Mouse (Mus musculus) embryonic facial prominence, embryonic 13.5 days (tissue): ENCODE data around the gene Churc1. TPM values are rescaled to one million over a fixed set of nuclear protein-coding genes. Genes with fewer than 3 reads are reported as not detected.
A peak's percentile ranks its signal among the peaks of the same experiment; 100 is the strongest.
"Not testable (repeated sequence)": the region's sequence is repeated elsewhere in the genome, so short reads cannot be mapped to it uniquely, and the experiment has no call there.

Experiments used
- ATAC-seq: fragments of 200-750 bp; cut with Nextera tagmentation; 2 replicates; pipeline ENCODE4 v1.8.0; 2017; ENCODE audit warnings: low read depth; ENCODE audit not compliant: insufficient number of reproducible peaks, insufficient read depth, low FRiP score, low TSS enrichment
- H3K27ac ChIP-seq: fragments of 300-500 bp; sonication (generic); 2 replicates; pipeline ENCODE4 v1.5.1; 2015; ENCODE audit warnings: moderate library complexity, mild to moderate bottlenecking, inconsistent platforms
- H3K27me3 ChIP-seq: fragments of 300-500 bp; sonication (generic); 2 replicates; pipeline ENCODE4 v1.6.1; 2015; ENCODE audit warnings: mild to moderate bottlenecking, inconsistent platforms
- H3K36me3 ChIP-seq: fragments of 300-500 bp; sonication (generic); 2 replicates; pipeline ENCODE4 v1.6.1; 2015; ENCODE audit warnings: mild to moderate bottlenecking, inconsistent platforms
- H3K4me1 ChIP-seq: fragments of 300-500 bp; sonication (generic); 2 replicates; pipeline ENCODE4 v1.6.1; 2015; ENCODE audit warnings: inconsistent platforms
- H3K4me2 ChIP-seq: fragments of 300-500 bp; sonication (generic); 2 replicates; pipeline ENCODE4 v1.6.1; 2015; ENCODE audit warnings: moderate library complexity, mild to moderate bottlenecking, inconsistent platforms
- H3K4me3 ChIP-seq: fragments of 300-500 bp; sonication (generic); 2 replicates; pipeline ENCODE4 v1.5.1; 2015; ENCODE audit warnings: mild to moderate bottlenecking, inconsistent platforms
- H3K9ac ChIP-seq: fragments of 300-500 bp; sonication (generic); 2 replicates; pipeline ENCODE4 v1.6.1; 2015; ENCODE audit warnings: mild to moderate bottlenecking, inconsistent platforms
- H3K9me3 ChIP-seq: fragments of 300-500 bp; sonication (generic); 2 replicates; pipeline ENCODE4 v1.6.1; 2016; ENCODE audit warnings: inconsistent platforms
- WGBS: fragments of 180-500 bp; shearing (Covaris S2); methylation state at CpG from one replicate; pipeline ENCODE4 v1.1.7; 2015; ENCODE audit warnings: mixed read lengths; 5-methylcytosine and 5-hydroxymethylcytosine counted together
- polyA plus RNA-seq: library from polyadenylated mRNA; unstranded; fragments of >200 nt; fragmentation: Nextera tagmentation; extraction: Ambion mirVana; gene quantifications from 2 replicates; pipeline ENCODE4 v1.2.1, GENCODE M21; 2015

Gene Churc1
- polyA plus RNA-seq, 1 experiment from 2014 or later = 96.4 TPM

GRCm38 (mm10) chr12:76775132-76775531 lies 9.8 kb downstream of the Churc1 start:
- H3K27me3 ChIP-seq = no peaks in the 10 kb centered on the region
- H3K9ac ChIP-seq = no peak overlapping the region
- no peak overlapping the region for H3K4me2 ChIP-seq
- no peaks in the 10 kb centered on the region for H3K4me1 ChIP-seq
- no peak overlapping the region for H3K27ac ChIP-seq
- ATAC-seq = no peak
- H3K9me3 ChIP-seq = no peaks in the 10 kb centered on the region
- WGBS = 62% methylated on average over 4 of the region's 4 CpGs
- H3K4me3 ChIP-seq = no peak overlapping the region
- H3K36me3 ChIP-seq = peaks cover 8% of the 10 kb centered on the region

- peaks cover 8% of the 10 kb centered on the region for H3K36me3 ChIP-seq
- WGBS = 91% methylated on average over 5 of the region's 5 CpGs
- H3K27me3 ChIP-seq = no peaks in the 10 kb centered on the region
- no peaks in the 10 kb centered on the region for H3K9me3 ChIP-seq
- H3K4me2 ChIP-seq = no peak overlapping the region
- H3K9ac ChIP-seq = no peak overlapping the region
- H3K4me1 ChIP-seq = peaks cover 4% of the 10 kb centered on the region; the same call in 1 of the 2 replicates
- H3K4me3 ChIP-seq = no peak overlapping the region
- H3K27ac ChIP-seq = no peak overlapping the region
- ATAC-seq = no peak
Measured at GRCm38 (mm10) chr12:76776898-76777297, 11.6 kb downstream of the Churc1 start.

- Histone ChIP-seq H3K9me3 (no peaks in the 10 kb centered on the region), H3K4me1 (peaks cover 8% of the 10 kb centered on the region; the same call in 1 of the 2 replicates), H3K4me2 (no peak overlapping the region), H3K27ac (no peak overlapping the region), H3K9ac (no peak overlapping the region), H3K4me3 (no peak overlapping the region), H3K36me3 (peaks cover 8% of the 10 kb centered on the region), H3K27me3 (no peaks in the 10 kb centered on the region)
- ATAC-seq = no peak
Measured at GRCm38 (mm10) chr12:76777845-76778244, 12.5 kb downstream of the Churc1 start.

- peaks cover 8% of the 10 kb centered on the region; the same call in 1 of the 2 replicates for H3K4me1 ChIP-seq
- H3K4me3 ChIP-seq = no peak overlapping the region
- no peak overlapping the region for H3K9ac ChIP-seq
- ATAC-seq = no peak
- H3K4me2 ChIP-seq = no peak overlapping the region
- no peak overlapping the region for H3K27ac ChIP-seq
- H3K36me3 ChIP-seq = peaks cover 8% of the 10 kb centered on the region
- H3K27me3 ChIP-seq = no peaks in the 10 kb centered on the region
- WGBS = 84% methylated on average over 10 of the region's 10 CpGs
- H3K9me3 ChIP-seq = no peaks in the 10 kb centered on the region
Measured at GRCm38 (mm10) chr12:76778305-76779083, 13.2 kb downstream of the Churc1 start.

GRCm38 (mm10) chr12:76779951-76780350 lies 14.6 kb downstream of the Churc1 start:
- Histone ChIP-seq H3K9me3 (no peaks in the 10 kb centered on the region), H3K4me1 (peaks cover 8% of the 10 kb centered on the region; the same call in 1 of the 2 replicates), H3K4me2 (no peak overlapping the region), H3K9ac (no peak overlapping the region), H3K36me3 (peaks cover 8% of the 10 kb centered on the region), H3K27me3 (no peaks in the 10 kb centered on the region), H3K4me3 (no peak overlapping the region), H3K27ac (no peak overlapping the region)
- 76% methylated on average over 5 of the region's 5 CpGs for WGBS
- ATAC-seq = no peak

- Histone ChIP-seq H3K9ac (no peak overlapping the region), H3K36me3 (peaks cover 8% of the 10 kb centered on the region), H3K4me1 (peaks cover 8% of the 10 kb centered on the region; the same call in 1 of the 2 replicates), H3K4me2 (no peak overlapping the region), H3K4me3 (no peak overlapping the region), H3K27ac (no peak overlapping the region; the same call in 1 of the 2 replicates), H3K9me3 (no peaks in the 10 kb centered on the region), H3K27me3 (no peaks in the 10 kb centered on the region)
- ATAC-seq = no peak
- 72% methylated on average over 12 of the region's 12 CpGs for WGBS
Measured at GRCm38 (mm10) chr12:76780639-76781468, 15.5 kb downstream of the Churc1 start.

GRCm38 (mm10) chr12:76784056-76784619 lies 18.8 kb downstream of the Churc1 start:
- no peak overlapping the region for H3K9ac ChIP-seq
- H3K4me1 ChIP-seq = peaks cover 8% of the 10 kb centered on the region; the same call in 1 of the 2 replicates
- 69% methylated on average over 10 of the region's 10 CpGs for WGBS
- no peak overlapping the region for H3K27ac ChIP-seq
- ATAC-seq = no peak
- no peaks in the 10 kb centered on the region for H3K9me3 ChIP-seq
- H3K4me3 ChIP-seq = no peak overlapping the region
- no peaks in the 10 kb centered on the region for H3K36me3 ChIP-seq
- no peak overlapping the region for H3K4me2 ChIP-seq
- no peaks in the 10 kb centered on the region for H3K27me3 ChIP-seq

- no peak overlapping the region for H3K27ac ChIP-seq
- WGBS = 57% methylated on average over 8 of the region's 8 CpGs
- no peak overlapping the region for H3K4me2 ChIP-seq
- no peak overlapping the region for H3K4me3 ChIP-seq
- no peak for ATAC-seq
- H3K4me1 ChIP-seq = no peaks in the 10 kb centered on the region
- no peak overlapping the region for H3K9ac ChIP-seq
- H3K9me3 ChIP-seq = no peaks in the 10 kb centered on the region
- no peaks in the 10 kb centered on the region for H3K36me3 ChIP-seq
- H3K27me3 ChIP-seq = no peaks in the 10 kb centered on the region
Measured at GRCm38 (mm10) chr12:76790446-76791084, 25.2 kb downstream of the Churc1 start.

- peak; percentile 26; the same call in 1 of the 2 replicates for ATAC-seq
- H3K4me3 ChIP-seq, H3K4me2 ChIP-seq, H3K9ac ChIP-seq, H3K9me3 ChIP-seq, H3K27me3 ChIP-seq, H3K4me1 ChIP-seq, H3K27ac ChIP-seq, H3K36me3 ChIP-seq: not testable (repeated sequence)
- WGBS = 60% methylated on average over 14 of the region's 14 CpGs
Measured at GRCm38 (mm10) chr12:76792540-76792939, 27.2 kb downstream of the Churc1 start.

- Histone ChIP-seq H3K9me3 (no peaks in the 10 kb centered on the region), H3K4me2 (no peak within 1 kb of the TSS), H3K4me3 (no peak within 1 kb of the TSS), H3K27me3 (no peaks in the 10 kb centered on the region), H3K27ac (no peak within 1 kb of the TSS), H3K9ac (no peak within 1 kb of the TSS), H3K4me1 (no peaks in the 10 kb centered on the region), H3K36me3 (peaks cover 4% of the 10 kb centered on the region; the same call in 1 of the 2 replicates)
- 68% methylated on average over 5 of the region's 5 CpGs for WGBS
- no peak for ATAC-seq
Measured at GRCm38 (mm10) chr12:76795350-76795749, 30.0 kb downstream of the Churc1 start, which contains the start of gene Gpx2. Gene Gpx2, minus strand, starts transcription at chr12:76795554.

GRCm38 (mm10) chr12:76796938-76797539 lies 31.7 kb downstream of the Churc1 start:
- peaks cover 11% of the 10 kb centered on the region; the same call in 1 of the 2 replicates for H3K36me3 ChIP-seq

More at GRCm38 (mm10) chr12:76796938-76797539, 31.7 kb downstream of the Churc1 start:
- H3K9ac ChIP-seq = no peak overlapping the region
- H3K4me1 ChIP-seq = no peaks in the 10 kb centered on the region
- no peaks in the 10 kb centered on the region for H3K27me3 ChIP-seq
- 85% methylated on average over 7 of the region's 7 CpGs for WGBS
- H3K27ac ChIP-seq = no peak overlapping the region
- H3K4me2 ChIP-seq = no peak overlapping the region
- no peak overlapping the region for H3K4me3 ChIP-seq
- no peak for ATAC-seq
- no peaks in the 10 kb centered on the region for H3K9me3 ChIP-seq
